Mouse (Mus musculus) ES-E14 (cell line): Measurements from ENCODE around the gene Tfeb.

Experiments used
- MAFK ChIP-seq: IDR thresholded peaks from 2 replicates; pipeline ENCODE4 v1.6.1; 2014; ENCODE audit warnings: mild to moderate bottlenecking, low read depth, low read length, inconsistent platforms; ENCODE audit not compliant: insufficient read depth
- ZNF384 ChIP-seq: IDR thresholded peaks from 2 replicates; pipeline ENCODE4 v1.6.1; 2012; ENCODE audit warnings: low read depth, low read length, inconsistent platforms

DNA sequence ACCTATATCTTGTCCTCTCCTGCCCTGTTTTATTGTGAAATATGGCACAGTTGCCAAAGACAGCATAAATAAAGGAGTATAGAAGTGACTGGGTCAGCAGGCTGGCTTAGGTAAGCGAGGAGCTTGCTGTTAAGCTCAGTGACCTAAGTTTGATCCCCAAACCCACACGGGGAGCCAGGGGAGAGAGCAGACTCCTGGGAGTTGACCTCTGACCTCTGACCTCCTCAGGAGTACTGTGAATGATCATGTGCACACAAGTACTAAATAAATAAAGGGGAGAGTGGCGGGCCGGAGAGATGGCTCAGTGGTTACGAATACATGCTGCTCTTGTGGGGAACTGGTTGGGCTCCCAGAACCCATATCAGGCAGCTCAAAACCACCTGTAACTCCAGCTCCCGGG, 13.3 kb downstream of the Tfeb start:
- TF ChIP-seq ZNF384 (no peak), MAFK (no peak)
